Mouse (Mus musculus) thymus, adult 2 months (tissue): ENCODE measurements at regions not wholly inside any gene's neighbourhood (a gene's known extent, or its start where the extent isn't known, plus 50 kb on each side); places are given as distances from the start of the nearest gene placed in this dataset.

Experiments used
- CTCF ChIP-seq: fragments of 200-500 bp; IDR thresholded peaks from 2 replicates; pipeline ENCODE4 v1.5.1; 2012; ENCODE audit warnings: mild to moderate bottlenecking, control low read depth, low read length, moderate library complexity, borderline replicate concordance; ENCODE audit not compliant: control insufficient read depth, poor library complexity, insufficient read depth; ENCODE audit errors: extremely low read depth
- POLR2A ChIP-seq: fragments of 200-500 bp; IDR thresholded peaks from 2 replicates; pipeline ENCODE4 v1.6.1; 2012; ENCODE audit warnings: mild to moderate bottlenecking, low read length, control low read depth, moderate library complexity; ENCODE audit not compliant: control insufficient read depth, poor library complexity, insufficient read depth; ENCODE audit errors: extremely low read depth

DNA sequence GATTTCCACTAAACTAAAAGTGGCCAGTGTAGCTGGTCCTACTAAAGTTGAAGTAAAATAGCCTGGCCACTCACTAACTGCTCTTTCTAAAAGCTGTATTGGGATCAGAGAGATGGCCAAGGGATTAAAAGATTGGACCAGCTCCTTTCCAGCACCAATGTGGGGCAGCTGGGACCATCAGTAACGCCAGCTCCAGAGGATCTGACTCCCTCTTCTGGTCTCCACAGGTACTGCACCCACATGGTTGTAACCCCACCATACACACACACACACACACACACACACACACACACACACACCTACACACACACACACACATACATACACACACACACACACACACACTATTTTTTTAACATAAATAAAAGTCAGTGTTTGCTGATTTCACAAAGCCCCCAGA lies 122.1 kb upstream of the Topaz1 start:
- TF ChIP-seq CTCF (no peak), POLR2A (no peak)
